Mouse (Mus musculus): ENCODE measurements at regions not wholly inside any gene's neighbourhood (a gene's known extent, or its start where the extent isn't known, plus 50 kb on each side); places are given as distances from the start of the nearest gene placed in this dataset.

- H3K27ac ChIP-seq: no peak overlapping the region
Measured at GRCm38 (mm10) chr7:49704635-49705034, 54.3 kb upstream of the Htatip2 start.

GRCm38 (mm10) chr7:49700734-49701133, 58.2 kb upstream of the Htatip2 start:
- Histone ChIP-seq H3K9ac (no peak overlapping the region), H3K4me2 (no peak overlapping the region), H3K27me3 (peaks cover 99% of the 10 kb centered on the region), H3K9me3 (no peaks in the 10 kb centered on the region), H3K4me3 (no peak overlapping the region), H3K4me1 (replicated peaks) (peaks cover 21% of the 10 kb centered on the region), H3K27ac (no peak overlapping the region), H3K36me3 (no peaks in the 10 kb centered on the region)
- no peak for ATAC-seq (ENCODE audit: low FRiP score)
- 32% methylated on average over 8 of the region's 8 CpGs for WGBS

More at GRCm38 (mm10) chr7:49704635-49705034, 54.3 kb upstream of the Htatip2 start:
- 10% methylated on average over 2 of the region's 2 CpGs for WGBS
- peaks cover 97% of the 10 kb centered on the region for H3K27me3 ChIP-seq
- H3K4me1 ChIP-seq (replicated peaks): peaks cover 13% of the 10 kb centered on the region
- ATAC-seq (ENCODE audit: low FRiP score): no peak
- no peak overlapping the region for H3K9ac ChIP-seq
- H3K9me3 ChIP-seq: no peaks in the 10 kb centered on the region
- no peaks in the 10 kb centered on the region for H3K36me3 ChIP-seq
- H3K4me2 ChIP-seq: no peak overlapping the region
- H3K4me3 ChIP-seq: no peak overlapping the region

- H3K4me1 ChIP-seq (replicated peaks): peaks cover 21% of the 10 kb centered on the region
- no peak overlapping the region for H3K9ac ChIP-seq
- ATAC-seq (ENCODE audit: low FRiP score): peak; percentile 25; the same call in 1 of the 2 replicates
- no peak overlapping the region for H3K4me2 ChIP-seq
- WGBS: 36% methylated on average over 15 of the region's 15 CpGs
- no peaks in the 10 kb centered on the region for H3K36me3 ChIP-seq
- no peaks in the 10 kb centered on the region for H3K9me3 ChIP-seq
- no peak overlapping the region for H3K27ac ChIP-seq
- peaks cover 98% of the 10 kb centered on the region for H3K27me3 ChIP-seq
- H3K4me3 ChIP-seq: no peak overlapping the region
Measured at GRCm38 (mm10) chr7:49700024-49700390, 58.9 kb upstream of the Htatip2 start.

GRCm38 (mm10) chr7:49699107-49700023, 59.5 kb upstream of the Htatip2 start:
- Histone ChIP-seq H3K4me2 (no peak overlapping the region), H3K36me3 (no peaks in the 10 kb centered on the region), H3K27me3 (peaks cover 98% of the 10 kb centered on the region), H3K4me3 (no peak overlapping the region), H3K4me1 (replicated peaks) (peaks cover 21% of the 10 kb centered on the region), H3K27ac (no peak overlapping the region), H3K9me3 (no peaks in the 10 kb centered on the region), H3K9ac (no peak overlapping the region)
- WGBS: 16% methylated on average over 13 of the region's 13 CpGs
- ATAC-seq (ENCODE audit: low FRiP score): peak; percentile 78

- no peak overlapping the region for H3K9ac ChIP-seq
- no peaks in the 10 kb centered on the region for H3K9me3 ChIP-seq
- peaks cover 99% of the 10 kb centered on the region for H3K27me3 ChIP-seq
- H3K4me3 ChIP-seq: no peak overlapping the region
- H3K36me3 ChIP-seq: no peaks in the 10 kb centered on the region
- H3K4me1 ChIP-seq (replicated peaks): peaks cover 20% of the 10 kb centered on the region
- no peak overlapping the region for H3K27ac ChIP-seq
- no peak overlapping the region for H3K4me2 ChIP-seq
- 6% methylated on average over 6 of the region's 6 CpGs for WGBS
- no peak for ATAC-seq (ENCODE audit: low FRiP score)
Measured at GRCm38 (mm10) chr7:49696228-49696627, 59.6 kb upstream of the Dbx1 start.

- H3K4me3 ChIP-seq: no peak overlapping the region
- H3K36me3 ChIP-seq: no peaks in the 10 kb centered on the region
- no peak overlapping the region for H3K27ac ChIP-seq
- no peaks in the 10 kb centered on the region for H3K9me3 ChIP-seq
- H3K4me2 ChIP-seq: no peak overlapping the region
- H3K9ac ChIP-seq: no peak overlapping the region
- 39% methylated on average over 6 of the region's 6 CpGs for WGBS
- no peak for ATAC-seq (ENCODE audit: low FRiP score)
- H3K4me1 ChIP-seq (replicated peaks): 0 out of 2 replicates have a peak, but pooled peaks cover 6% of the 10 kb centered on the region
- H3K27me3 ChIP-seq: peaks cover 99% of the 10 kb centered on the region
Measured at GRCm38 (mm10) chr7:49689546-49689945, 52.9 kb upstream of the Dbx1 start.

- no peaks in the 10 kb centered on the region for H3K36me3 ChIP-seq
- ATAC-seq (ENCODE audit: low FRiP score): no peak
- H3K4me2 ChIP-seq: no peak overlapping the region
- no peak overlapping the region for H3K27ac ChIP-seq
- no peak overlapping the region for H3K4me3 ChIP-seq
- 2% methylated on average over 10 of the region's 10 CpGs for WGBS
- H3K27me3 ChIP-seq: peaks cover 99% of the 10 kb centered on the region
- no peaks in the 10 kb centered on the region for H3K9me3 ChIP-seq
- H3K9ac ChIP-seq: no peak overlapping the region
- 0 out of 2 replicates have a peak, but pooled peaks cover 6% of the 10 kb centered on the region for H3K4me1 ChIP-seq (replicated peaks)
Measured at GRCm38 (mm10) chr7:49688521-49689399, 52.1 kb upstream of the Dbx1 start.

- H3K4me3 ChIP-seq: no peak overlapping the region
- H3K9ac ChIP-seq: no peak overlapping the region
- no peak overlapping the region for H3K4me2 ChIP-seq
- no peak for ATAC-seq (ENCODE audit: low FRiP score)
- no peaks in the 10 kb centered on the region for H3K9me3 ChIP-seq
- no peak overlapping the region for H3K27ac ChIP-seq
- no peaks in the 10 kb centered on the region for H3K36me3 ChIP-seq
- H3K4me1 ChIP-seq (replicated peaks): 0 out of 2 replicates have a peak, but pooled peaks cover 6% of the 10 kb centered on the region
- 13% methylated on average over 10 of the region's 10 CpGs for WGBS
- peaks cover 99% of the 10 kb centered on the region for H3K27me3 ChIP-seq
Measured at GRCm38 (mm10) chr7:49687658-49688376, 51.2 kb upstream of the Dbx1 start.

GRCm38 (mm10) chr7:49686992-49687391, 50.3 kb upstream of the Dbx1 start:
- H3K4me1 ChIP-seq (replicated peaks): 0 out of 2 replicates have a peak, but pooled peaks cover 6% of the 10 kb centered on the region
- no peaks in the 10 kb centered on the region for H3K36me3 ChIP-seq
- H3K9ac ChIP-seq: no peak overlapping the region
- WGBS: 7% methylated on average over 11 of the region's 11 CpGs
- no peak overlapping the region for H3K4me3 ChIP-seq
- no peak overlapping the region for H3K27ac ChIP-seq
- ATAC-seq (ENCODE audit: low FRiP score): no peak
- H3K27me3 ChIP-seq: peaks cover 99% of the 10 kb centered on the region
- no peaks in the 10 kb centered on the region for H3K9me3 ChIP-seq
- H3K4me2 ChIP-seq: no peak overlapping the region

All from hindbrain, embryonic 13.5 days (tissue).